Mouse (Mus musculus): ENCODE data around the gene Olfr1491.

Gene Olfr1491

DNA sequence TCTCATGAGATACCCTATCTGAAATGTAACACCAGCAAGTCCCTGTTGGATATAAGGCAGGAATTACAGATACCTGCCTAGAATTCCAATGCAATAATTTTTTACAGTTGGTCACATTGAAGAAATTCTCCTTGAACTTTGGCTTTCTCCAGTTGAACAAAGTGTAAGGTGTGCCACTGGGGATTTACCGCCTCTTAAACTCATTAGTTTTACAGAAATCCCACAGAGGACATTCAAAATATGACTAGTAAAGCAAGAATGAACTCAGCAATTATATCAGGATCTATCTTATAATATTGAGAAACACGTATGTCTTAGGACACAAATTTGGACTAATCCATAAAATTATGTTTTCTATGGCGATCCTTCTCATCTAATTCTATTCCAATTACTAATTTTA is at the start of gene Olfr1491:
Gene Olfr1491 (plus strand): TSS at position 301 of the 400 bp plus-strand sequence.
- no peak for TF ChIP-seq GATA4 (IDR thresholded peaks at IDR 0.05; ENCODE audit: insufficient replicate concordance, low read length)

DNA sequence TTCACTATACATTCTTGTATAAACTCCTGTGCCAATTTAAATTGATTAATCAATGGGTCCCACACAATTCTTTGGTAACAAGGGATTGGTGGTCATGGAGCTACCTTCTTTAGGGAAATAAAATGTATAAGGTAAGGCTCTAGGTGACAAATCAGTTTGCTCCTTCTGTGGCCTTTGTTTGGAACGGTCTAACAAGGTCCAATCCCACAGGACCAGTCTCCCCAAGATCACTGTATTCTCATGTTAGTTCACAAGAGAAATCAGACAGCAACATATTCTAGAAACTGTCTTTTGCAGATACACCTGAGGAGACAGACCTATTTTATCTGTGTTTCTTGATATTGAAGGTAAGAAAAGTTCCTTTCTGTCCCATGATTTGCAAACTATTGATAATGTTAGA is 46.3 kb upstream of the Olfr1491 start, which contains the start of gene Olfr1490:
Gene Olfr1490 (plus strand): TSS at position 301 of the 400 bp plus-strand sequence.
- TF ChIP-seq GATA4 (IDR thresholded peaks at IDR 0.05; ENCODE audit: insufficient replicate concordance, low read length) = no peak

DNA sequence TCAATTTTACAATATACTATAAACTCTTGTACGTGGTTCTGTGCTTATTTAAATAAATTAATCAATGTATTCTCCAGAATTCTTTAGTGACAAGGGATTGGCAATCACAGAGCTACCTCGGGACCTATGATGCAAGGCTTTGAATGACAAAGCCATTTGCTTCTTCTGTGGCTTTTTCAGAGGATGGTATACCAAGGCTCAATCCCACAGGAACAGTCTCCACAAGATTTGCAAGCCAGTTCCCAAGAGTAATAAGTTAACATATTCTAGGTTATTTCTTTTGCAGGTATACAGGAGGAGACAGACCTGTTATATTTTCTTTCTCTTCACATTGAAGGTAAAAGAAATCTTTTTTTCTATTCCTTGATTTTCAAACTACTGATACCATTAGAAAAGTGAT is 25.9 kb downstream of the Olfr1491 start, which contains the start of gene Olfr1493-ps1:
Gene Olfr1493-ps1 (plus strand): TSS at position 301 of the 400 bp plus-strand sequence.
- no peak for TF ChIP-seq GATA4 (IDR thresholded peaks at IDR 0.05; ENCODE audit: insufficient replicate concordance, low read length)

GRCm38 (mm10) chr19:13739428-13739827 is 42.4 kb downstream of the Olfr1491 start, which contains the start of gene Olfr1494:
Gene Olfr1494 (plus strand): TSS chr19:13739728.
- TF ChIP-seq GATA4 (IDR thresholded peaks at IDR 0.05; ENCODE audit: insufficient replicate concordance, low read length) = no peak

DNA sequence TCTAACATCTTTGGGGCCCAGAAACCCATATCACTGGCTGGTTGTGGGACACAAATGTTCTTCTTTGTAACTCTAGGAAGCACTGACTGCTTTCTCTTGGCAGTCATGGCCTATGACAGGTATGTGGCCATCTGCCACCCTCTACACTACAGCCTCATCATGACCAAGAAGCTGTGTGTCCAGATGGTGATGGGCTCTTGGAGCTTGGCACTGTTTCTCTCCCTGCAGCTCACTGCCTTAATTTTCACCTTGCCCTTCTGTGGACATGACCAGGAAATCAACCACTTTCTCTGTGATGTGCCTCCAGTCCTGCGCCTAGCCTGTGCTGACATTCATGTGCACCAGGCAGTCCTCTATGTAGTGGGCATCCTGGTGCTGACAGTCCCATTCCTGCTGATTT is 52.3 kb downstream of the Olfr1491 start:
- TF ChIP-seq GATA4 (IDR thresholded peaks at IDR 0.05; ENCODE audit: insufficient replicate concordance, low read length) = no peak

Data from liver, adult (tissue).